Mouse (Mus musculus) lung, embryonic 15.5 days (tissue): Measurements from ENCODE around the gene Srp14. TPM values are rescaled to one million over a fixed set of nuclear protein-coding genes. Genes with fewer than 3 reads are reported as not detected.

Experiments used
- ATAC-seq: fragments of 200-750 bp; cut with Nextera tagmentation; 2 replicates; pipeline ENCODE4 v1.8.0; 2017; ENCODE audit warnings: moderate number of reproducible peaks, borderline replicate concordance; ENCODE audit not compliant: low FRiP score, low TSS enrichment; ENCODE audit errors: extremely low read depth
- H3K27ac ChIP-seq: fragments of 300-500 bp; sonication (generic); 2 replicates; pipeline ENCODE4 v1.5.1; 2015; ENCODE audit warnings: moderate library complexity, mild to moderate bottlenecking, inconsistent platforms
- H3K27me3 ChIP-seq: fragments of 300-500 bp; sonication (generic); 2 replicates; pipeline ENCODE4 v1.6.1; 2015; ENCODE audit warnings: inconsistent platforms
- H3K36me3 ChIP-seq: fragments of 300-500 bp; sonication (generic); 2 replicates; pipeline ENCODE4 v1.6.1; 2015; ENCODE audit warnings: inconsistent platforms
- H3K4me1 ChIP-seq: fragments of 300-500 bp; sonication (generic); 2 replicates; pipeline ENCODE4 v1.6.1; 2015; ENCODE audit warnings: inconsistent platforms
- H3K4me2 ChIP-seq: fragments of 300-500 bp; sonication (generic); 2 replicates; pipeline ENCODE4 v1.6.1; 2015; ENCODE audit warnings: inconsistent platforms, mild to moderate bottlenecking, moderate library complexity
- H3K4me3 ChIP-seq: fragments of 300-500 bp; sonication (generic); 2 replicates; pipeline ENCODE4 v1.5.1; 2015; ENCODE audit warnings: mild to moderate bottlenecking, inconsistent platforms
- H3K9ac ChIP-seq: fragments of 300-500 bp; sonication (generic); 2 replicates; pipeline ENCODE4 v1.6.1; 2015; ENCODE audit warnings: inconsistent platforms
- H3K9me3 ChIP-seq: fragments of 300-500 bp; sonication (generic); 2 replicates; pipeline ENCODE4 v1.6.1; 2016; ENCODE audit warnings: inconsistent platforms
- WGBS: fragments of 180-500 bp; shearing (Covaris S2); methylation state at CpG from one replicate; pipeline ENCODE4 v1.1.7; 2015; 5-methylcytosine and 5-hydroxymethylcytosine counted together
- polyA plus RNA-seq: library from polyadenylated mRNA; unstranded; fragments of >200 nt; fragmentation: Nextera tagmentation; extraction: Ambion mirVana; gene quantifications from 2 replicates; pipeline ENCODE4 v1.2.1, GENCODE M21; 2015

Srp14 gene
- polyA plus RNA-seq, 1 experiment from 2014 or later, result 238 TPM

DNA sequence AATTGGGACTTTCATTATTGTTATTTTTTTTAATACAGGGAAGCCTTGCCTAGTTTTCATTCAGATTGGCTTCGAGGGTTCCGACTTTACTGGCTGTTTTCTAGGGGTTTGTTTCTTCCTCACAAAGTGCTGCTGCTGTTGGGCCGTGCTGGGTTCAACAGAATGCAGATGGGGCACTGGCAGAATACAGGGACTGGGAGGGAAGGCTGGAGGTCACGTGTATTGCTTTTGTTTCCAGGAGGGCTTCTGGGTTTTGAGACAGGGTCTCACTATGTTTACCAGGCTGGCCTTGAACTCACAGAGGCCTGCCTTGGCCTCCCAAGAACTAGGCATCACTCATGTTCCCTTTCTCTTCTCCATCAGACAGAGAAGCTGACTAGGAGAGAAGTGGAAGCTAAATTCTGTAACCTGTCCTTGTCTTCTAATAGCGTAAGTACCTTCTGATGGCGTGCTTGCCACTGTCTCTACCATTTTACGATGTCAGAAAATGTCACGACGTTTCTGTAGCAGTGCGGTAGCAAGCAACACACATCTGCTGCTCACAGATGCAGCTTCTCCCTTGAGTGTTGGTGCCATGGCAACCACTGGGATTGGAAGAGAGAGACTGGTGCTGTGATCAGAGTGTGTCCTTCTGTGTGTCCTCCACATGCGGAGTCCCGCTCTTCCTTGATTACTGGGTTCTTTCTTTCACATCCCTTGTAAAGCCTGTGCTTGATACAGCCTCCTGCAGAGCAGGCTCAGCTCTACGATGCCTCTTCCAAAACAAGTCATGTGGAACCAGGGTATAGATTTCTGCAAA is 21.8 kb downstream of the Srp14 start:
- H3K27me3 ChIP-seq, result no peaks in the 10 kb centered on the region
- 93% methylated on average over 13 of the region's 13 CpGs for WGBS
- peaks cover 21% of the 10 kb centered on the region; the same call in 1 of the 2 replicates for H3K36me3 ChIP-seq
- ATAC-seq, result no peak
- peaks cover 16% of the 10 kb centered on the region for H3K4me1 ChIP-seq
- no peak overlapping the region for H3K4me3 ChIP-seq
- no peak overlapping the region for H3K9ac ChIP-seq
- H3K4me2 ChIP-seq, result no peak overlapping the region
- H3K27ac ChIP-seq, result no peak overlapping the region
- H3K9me3 ChIP-seq, result no peaks in the 10 kb centered on the region

GRCm38 (mm10) chr2:118457029-118457428 is 22.5 kb downstream of the Srp14 start:
- no peak overlapping the region for H3K4me3 ChIP-seq
- H3K36me3 ChIP-seq, result peaks cover 19% of the 10 kb centered on the region; the same call in 1 of the 2 replicates
- no peaks in the 10 kb centered on the region for H3K9me3 ChIP-seq
- no peak overlapping the region for H3K27ac ChIP-seq
- H3K4me2 ChIP-seq, result no peak overlapping the region
- no peak overlapping the region for H3K9ac ChIP-seq
- 90% methylated on average over 3 of the region's 3 CpGs for WGBS
- no peaks in the 10 kb centered on the region for H3K27me3 ChIP-seq
- H3K4me1 ChIP-seq, result peaks cover 13% of the 10 kb centered on the region
- ATAC-seq, result no peak

GRCm38 (mm10) chr2:118451056-118451455 is 28.5 kb downstream of the Srp14 start:
- no peaks in the 10 kb centered on the region for H3K4me1 ChIP-seq
- 86% methylated on average over 6 of the region's 6 CpGs for WGBS
- peaks cover 16% of the 10 kb centered on the region; the same call in 1 of the 2 replicates for H3K36me3 ChIP-seq
- H3K9me3 ChIP-seq, result no peaks in the 10 kb centered on the region
- H3K4me2 ChIP-seq, result no peak overlapping the region
- H3K27me3 ChIP-seq, result no peaks in the 10 kb centered on the region
- no peak overlapping the region for H3K27ac ChIP-seq
- H3K9ac ChIP-seq, result no peak overlapping the region
- no peak for ATAC-seq
- H3K4me3 ChIP-seq, result no peak overlapping the region

GRCm38 (mm10) chr2:118448181-118448580 is 31.3 kb downstream of the Srp14 start:
- H3K9ac ChIP-seq, result no peak overlapping the region
- H3K9me3 ChIP-seq, result no peaks in the 10 kb centered on the region
- ATAC-seq, result no peak
- no peaks in the 10 kb centered on the region for H3K4me1 ChIP-seq
- H3K4me3 ChIP-seq, result no peak overlapping the region
- H3K27me3 ChIP-seq, result no peaks in the 10 kb centered on the region
- 82% methylated on average over 12 of the region's 12 CpGs for WGBS
- H3K4me2 ChIP-seq, result no peak overlapping the region
- H3K27ac ChIP-seq, result no peak overlapping the region
- H3K36me3 ChIP-seq, result peaks cover 23% of the 10 kb centered on the region

GRCm38 (mm10) chr2:118445696-118446674 is 33.5 kb downstream of the Srp14 start:
- no peak for ATAC-seq
- 63% methylated on average over 13 of the region's 13 CpGs for WGBS

DNA sequence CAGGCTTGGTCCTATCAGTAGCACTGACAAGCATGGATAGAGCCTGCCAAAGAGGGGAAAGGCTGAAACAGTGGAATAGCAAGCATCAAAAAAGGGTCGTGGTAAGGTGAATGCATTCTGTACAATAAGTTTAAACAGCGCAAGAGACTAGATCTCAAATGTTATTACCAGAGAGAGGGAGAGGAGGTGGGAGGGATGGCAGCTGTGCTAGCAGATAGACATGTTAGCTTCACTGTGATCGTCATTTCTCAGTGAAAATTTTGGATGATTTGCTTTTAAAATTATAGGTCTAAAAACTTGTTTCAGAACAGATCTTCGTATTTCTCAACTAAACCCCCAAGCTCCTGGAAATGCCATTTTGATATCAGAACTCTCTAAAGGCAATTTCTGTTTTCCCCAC is 36.8 kb downstream of the Srp14 start:
- WGBS, result 72% methylated on average over 4 of the region's 4 CpGs
- Histone ChIP-seq H3K9me3 (no peaks in the 10 kb centered on the region), H3K27ac (no peak overlapping the region), H3K4me3 (no peak overlapping the region), H3K27me3 (no peaks in the 10 kb centered on the region), H3K4me1 (no peaks in the 10 kb centered on the region), H3K4me2 (no peak overlapping the region), H3K36me3 (peaks cover 8% of the 10 kb centered on the region), H3K9ac (no peak overlapping the region)
- ATAC-seq, result no peak

More at GRCm38 (mm10) chr2:118445696-118446674, 33.5 kb downstream of the Srp14 start:
- Histone ChIP-seq H3K4me2 (no peak overlapping the region), H3K36me3 (peaks cover 18% of the 10 kb centered on the region), H3K4me3 (no peak overlapping the region), H3K27me3 (no peaks in the 10 kb centered on the region), H3K9me3 (no peaks in the 10 kb centered on the region), H3K27ac (no peak overlapping the region), H3K4me1 (no peaks in the 10 kb centered on the region), H3K9ac (no peak overlapping the region)

DNA sequence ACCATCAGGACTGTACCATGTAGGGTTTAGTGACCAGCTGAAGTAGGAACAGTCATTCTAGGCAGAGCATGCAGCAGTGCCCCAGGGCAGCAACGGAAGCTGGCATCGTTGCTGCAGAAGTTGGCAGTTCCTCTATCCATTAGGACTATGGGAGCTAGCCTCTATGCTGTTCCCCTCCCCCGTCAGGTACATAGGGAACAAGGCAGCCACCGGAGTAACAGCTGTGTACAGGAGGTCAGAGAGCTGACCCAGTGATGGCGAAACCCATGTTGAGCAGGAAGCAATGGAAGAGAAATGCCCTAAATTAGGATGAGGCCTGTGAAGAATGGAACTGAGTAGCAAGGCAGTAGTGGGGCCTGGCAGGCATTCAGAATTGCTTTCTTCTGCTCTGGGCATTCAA is 37.3 kb downstream of the Srp14 start:
- WGBS, result 73% methylated on average over 5 of the region's 5 CpGs

DNA sequence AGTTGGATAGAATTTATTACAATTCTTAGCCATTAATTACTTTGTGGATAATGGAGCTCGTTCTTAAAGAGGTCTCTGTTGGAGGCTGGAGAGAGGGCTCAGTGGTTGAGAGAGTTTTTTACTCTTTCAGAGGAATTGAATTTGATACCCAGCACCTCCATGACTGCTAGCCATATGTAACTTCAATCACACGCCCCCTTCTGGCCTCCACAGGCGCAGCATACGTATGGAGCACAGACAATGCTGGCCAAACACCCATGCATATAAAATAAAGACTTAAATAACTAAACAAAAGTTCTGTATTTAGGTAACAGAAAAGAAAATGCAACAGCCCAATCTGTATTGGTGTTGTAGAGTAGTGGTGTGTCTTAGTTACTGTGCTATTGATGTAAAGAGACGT is 47.9 kb downstream of the Srp14 start:
- WGBS, result 69% methylated on average over 5 of the region's 5 CpGs
- peaks cover 51% of the 10 kb centered on the region for H3K36me3 ChIP-seq

More for the DNA sequence above, 37.3 kb downstream of the Srp14 start:
- ATAC-seq, result no peak; the same call in 1 of the 2 replicates
- Histone ChIP-seq H3K4me1 (no peaks in the 10 kb centered on the region), H3K9me3 (no peaks in the 10 kb centered on the region), H3K27ac (no peak overlapping the region), H3K36me3 (peaks cover 9% of the 10 kb centered on the region), H3K4me2 (no peak overlapping the region), H3K9ac (no peak overlapping the region), H3K27me3 (no peaks in the 10 kb centered on the region), H3K4me3 (no peak overlapping the region)

GRCm38 (mm10) chr2:118430630-118431029 is 48.9 kb downstream of the Srp14 start:
- peaks cover 41% of the 10 kb centered on the region for H3K36me3 ChIP-seq
- WGBS, result 80% methylated on average over 16 of the region's 16 CpGs

More for the DNA sequence above, 47.9 kb downstream of the Srp14 start:
- H3K4me1 ChIP-seq, result no peaks in the 10 kb centered on the region
- H3K9me3 ChIP-seq, result no peaks in the 10 kb centered on the region
- no peak overlapping the region for H3K9ac ChIP-seq
- H3K27me3 ChIP-seq, result no peaks in the 10 kb centered on the region
- H3K27ac ChIP-seq, result no peak overlapping the region
- no peak overlapping the region for H3K4me2 ChIP-seq
- ATAC-seq, result no peak
- H3K4me3 ChIP-seq, result no peak overlapping the region

GRCm38 (mm10) chr2:118429297-118429696 is 50.2 kb downstream of the Srp14 start:
- Histone ChIP-seq H3K36me3 (peaks cover 33% of the 10 kb centered on the region; the same call in 1 of the 2 replicates), H3K4me2 (no peak overlapping the region), H3K4me3 (no peak overlapping the region), H3K27ac (no peak overlapping the region), H3K4me1 (no peaks in the 10 kb centered on the region), H3K9me3 (no peaks in the 10 kb centered on the region), H3K27me3 (no peaks in the 10 kb centered on the region), H3K9ac (no peak overlapping the region)
- ATAC-seq, result no peak
- WGBS, result 64% methylated on average over 9 of the region's 9 CpGs

More at GRCm38 (mm10) chr2:118430630-118431029, 48.9 kb downstream of the Srp14 start:
- Histone ChIP-seq H3K4me1 (no peaks in the 10 kb centered on the region), H3K4me2 (no peak overlapping the region), H3K9ac (no peak overlapping the region), H3K27ac (no peak overlapping the region), H3K27me3 (no peaks in the 10 kb centered on the region), H3K9me3 (no peaks in the 10 kb centered on the region), H3K4me3 (no peak overlapping the region)
- ATAC-seq, result no peak

DNA sequence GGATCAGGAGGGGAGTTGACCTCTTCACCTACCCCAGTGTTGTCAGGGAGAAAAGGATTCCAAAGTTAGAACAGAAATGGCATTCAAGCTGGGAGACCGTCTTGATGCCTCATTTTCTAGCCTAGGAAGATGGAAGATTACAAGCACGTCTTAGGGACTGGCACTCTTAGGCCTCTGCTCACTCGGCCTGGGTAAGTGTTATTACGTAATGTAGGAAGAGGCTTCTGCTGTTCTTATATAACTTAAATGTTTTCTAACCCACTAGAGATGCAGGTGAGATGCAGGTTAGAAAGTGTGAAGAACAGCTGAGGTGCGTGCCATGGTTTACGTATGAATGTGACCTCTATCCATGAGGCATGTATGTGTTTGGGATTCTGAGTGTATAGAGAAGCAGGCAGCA is 51.2 kb downstream of the Srp14 start:
- Histone ChIP-seq H3K4me2 (no peak overlapping the region), H3K27me3 (no peaks in the 10 kb centered on the region), H3K4me3 (no peak overlapping the region), H3K9ac (no peak overlapping the region), H3K27ac (no peak overlapping the region), H3K4me1 (no peaks in the 10 kb centered on the region), H3K9me3 (no peaks in the 10 kb centered on the region), H3K36me3 (peaks cover 30% of the 10 kb centered on the region; the same call in 1 of the 2 replicates)
- ATAC-seq, result no peak
- 83% methylated on average over 6 of the region's 6 CpGs for WGBS
